17 mouse cellular contexts compared by ENCODE assay signal in the genomic region with DNA sequence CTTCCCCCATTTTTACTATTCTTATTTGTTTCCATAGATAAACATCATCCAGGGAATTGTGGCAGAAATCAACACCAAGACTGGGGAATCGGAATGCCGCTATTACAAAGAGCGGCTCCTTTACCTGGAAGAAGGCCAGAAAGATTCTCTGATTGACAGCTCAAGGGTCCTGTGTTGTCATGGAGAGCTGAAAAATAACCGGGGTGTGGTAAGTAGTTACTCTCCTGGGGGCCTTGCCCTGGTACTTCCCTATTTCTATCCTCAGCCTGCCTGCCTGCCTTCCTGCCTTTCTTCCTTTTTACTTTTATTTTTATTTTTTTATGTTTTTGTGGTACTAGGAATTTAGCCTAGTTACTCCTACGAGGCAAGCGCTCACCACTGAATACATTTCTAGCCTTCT. TPM values are rescaled to one million over a fixed set of nuclear protein-coding genes. Genes with fewer than 3 reads are reported as not detected.
DNase-seq lines count a peak whose midpoint lies in the region; ATAC-seq and TF ChIP-seq lines count a peak whose summit lies in the region.
"Had no signal": no experiment of that assay in that cellular context is flagged by ENCODE, and none has a peak within 500 bp of the region (broad histone marks: within the 10 kb centered on the region; RNA-seq: fewer than 3 reads in every experiment).

No protein-coding gene starts in this region.

- H3K4me3 ChIP-seq in kidney, adult 2 months (ENCODE audit: insufficient read depth, low read depth, low read length) = no peak overlapping the region
- no peak overlapping the region for H3K4me3 ChIP-seq in cerebellum, adult 2 months (replicated peaks; ENCODE audit: insufficient read depth, low read depth, low read length)
- H3K4me3 ChIP-seq: embryonic facial prominence, embryonic 13.5 days; gastrocnemius, adult 2 months; heart, adult 2 months; layer of hippocampus, adult 2 months; left cerebral cortex, adult 2 months; liver, embryonic 12.5 days had no signal

- ATAC-seq in megakaryocyte, adult 5-6 weeks (ENCODE audit: poor library complexity, severe bottlenecking) = peak; percentile 88
- ATAC-seq: liver, embryonic 12.5 days had no signal

- H3K27ac ChIP-seq in kidney, adult 2 months (ENCODE audit: insufficient read depth, low read depth, low read length) = no peak overlapping the region
- no peak overlapping the region for H3K27ac ChIP-seq in cerebellum, adult 2 months (ENCODE audit: insufficient read depth, low read length)
- H3K27ac ChIP-seq: embryonic facial prominence, embryonic 13.5 days; gastrocnemius, adult 2 months; heart, adult 2 months; layer of hippocampus, adult 2 months; left cerebral cortex, adult 2 months; liver, embryonic 12.5 days had no signal

- H3K27me3 ChIP-seq in kidney, adult 2 months (replicated peaks; ENCODE audit: control insufficient read depth, insufficient read depth, low read length) = no peaks in the 10 kb centered on the region
- H3K27me3 ChIP-seq in cerebellum, adult 2 months (ENCODE audit: control insufficient read depth, insufficient read depth, low read length) = no peaks in the 10 kb centered on the region
- H3K27me3 ChIP-seq: embryonic facial prominence, embryonic 13.5 days; liver, embryonic 12.5 days had no signal

- H3K4me1 ChIP-seq in kidney, adult 2 months (ENCODE audit: control insufficient read depth, insufficient read depth, low read length) = no peaks in the 10 kb centered on the region
- no peaks in the 10 kb centered on the region for H3K4me1 ChIP-seq in cerebellum, adult 2 months (ENCODE audit: control insufficient read depth, insufficient read depth, low read length)

- peak; percentile 43 for DNase-seq in kidney, adult 2 months
- no peak for DNase-seq in kidney, postnatal 25 days
- DNase-seq in spleen, postnatal 36 days (ENCODE audit: low spot score in 2 of 2) = peak; percentile 66 to 73
- DNase-seq in spleen, postnatal 14 days (ENCODE audit: low spot score in 2 of 2) = no peak
- DNase-seq in cerebellum, adult 2 months = no peak
- DNase-seq in cerebellum, postnatal 25 days = no peak
- DNase-seq: cerebellum, adult 11-12 months; gastrocnemius, adult 2 months; lung, embryonic 14.5 days; spleen, adult 18-20 months; thymus, postnatal 25 days had no signal

- no peak for TF ChIP-seq POLR2A in kidney, adult 2 months (IDR thresholded peaks at IDR 0.05; ENCODE audit: low read depth, low read length)
- no peak for TF ChIP-seq POLR2A in cerebellum, adult 2 months (IDR thresholded peaks at IDR 0.05; ENCODE audit: borderline replicate concordance, insufficient read depth, low read length)

- no peak for TF ChIP-seq CTCF in kidney, adult 2 months (conservative IDR thresholded peaks at IDR 0.05; ENCODE audit: insufficient read depth, insufficient read length, low read depth, low read length)
- no peak for TF ChIP-seq CTCF in cerebellum, adult 2 months (IDR thresholded peaks at IDR 0.05; ENCODE audit: borderline replicate concordance, insufficient read depth, low read depth, low read length)

- WGBS in kidney, adult 2 months = 76% methylated on average over 6 of the region's 6 CpGs
- WGBS in cerebellum, adult 2 months = 61% methylated on average over 6 of the region's 6 CpGs

- peaks cover 9% of the 10 kb centered on the region for H3K36me3 ChIP-seq in kidney, adult 2 months (ENCODE audit: control insufficient read depth, insufficient read depth, low read length)

RNA-seq across cellular contexts. Expression of gene Fam208a, which starts 31.1 kb away (rescaled TPM):
- 5.3 and 6.8 TPM in 2 replicates for polyA plus RNA-seq in kidney, adult 2 months (2012; rRNA removed)
- total RNA-seq in megakaryocyte, adult 5-6 weeks (2015) = 32.4 and 38.2 TPM in 2 replicates
- total RNA-seq in megakaryocyte, adult 5-6 weeks (2017) = 33.6 and 39.4 TPM in 2 replicates
- polyA plus RNA-seq in cerebellum, adult 2 months (2012; rRNA removed) = 30.4 and 30.7 TPM in 2 replicates

Comparison
In these comparisons a context has a peak if more than half of its experiments do, and no peak if none do; other contexts are left out.
1. DNase-seq: peak in kidney, adult 2 months (single experiment) and spleen, postnatal 36 days (2 of 2); none in kidney, postnatal 25 days (0 of 2), spleen, postnatal 14 days (0 of 2), cerebellum, adult 2 months (0 of 2) and cerebellum, postnatal 25 days (0 of 2).